In genomic region chr17:23548615-23549014, GRCm38 (mm10) we compare ENCODE assay signal across 7 mouse cellular contexts. TPM values are rescaled to one million over a fixed set of nuclear protein-coding genes. Genes with fewer than 3 reads are reported as not detected.
DNase-seq lines count a peak whose midpoint lies in the region; ATAC-seq and TF ChIP-seq lines count a peak whose summit lies in the region.

No protein-coding gene starts in this region.

- no peak overlapping the region for H3K9ac ChIP-seq in intestine, postnatal 0 days (ENCODE audit: low read depth, low read length)

- H3K4me1 ChIP-seq in intestine, postnatal 0 days (replicated peaks; ENCODE audit: control insufficient read depth, insufficient read depth, low read length) = no peaks in the 10 kb centered on the region; the same call in 1 of the 2 replicates

- H3K27me3 ChIP-seq in intestine, postnatal 0 days (replicated peaks; ENCODE audit: control insufficient read depth, insufficient read depth, low read length) = no peaks in the 10 kb centered on the region

- H3K9me3 ChIP-seq in intestine, postnatal 0 days (ENCODE audit: control insufficient read depth) = no peaks in the 10 kb centered on the region

- H3K27ac ChIP-seq in intestine, postnatal 0 days (ENCODE audit: low read depth, low read length) = no peak overlapping the region

- no peak for TF ChIP-seq CTCF in intestine, postnatal 0 days (IDR thresholded peaks at IDR 0.05; ENCODE audit: low read depth)

- peak; percentile 17; the same call in 1 of the 2 replicates for ATAC-seq in intestine, postnatal 0 days

- no peaks in the 10 kb centered on the region for H3K36me3 ChIP-seq in intestine, postnatal 0 days (ENCODE audit: control insufficient read depth, insufficient read depth)

- WGBS in intestine, postnatal 0 days = 3% methylated on average over 15 of the region's 15 CpGs

- DNase-seq in adrenal gland, postnatal 10 days = peak; percentile 87
- peak; percentile 87 for DNase-seq in embryo, embryonic 11.5 days (ENCODE audit: low read depth, low spot score)
- peak; percentile 63 to 68 for DNase-seq in gastrocnemius, postnatal 36 days
- DNase-seq in left cerebral cortex, postnatal 36 days (ENCODE audit: low spot score in 2 of 2) = peak; percentile 85 to 90
- peak; percentile 90 for DNase-seq in mesoderm, embryonic 11.5 days (ENCODE audit: low read depth, low spot score)
- DNase-seq in right cerebral cortex, postnatal 25 days = peak; percentile 86

- peak overlapping the region; percentile 78 for H3K4me2 ChIP-seq in intestine, postnatal 0 days (replicated peaks; ENCODE audit: low read depth)

- peak overlapping the region; percentile 62 for H3K4me3 ChIP-seq in intestine, postnatal 0 days (ENCODE audit: low read depth, low read length)

- intact Hi-C loops in gastrocnemius, postnatal 36 days (cut with DNase I) = loop anchor here (10.0 kb wide), 1 partner anchor 354 kb away; the partner anchor contains the start of gene Zfp40
- intact Hi-C loops in left cerebral cortex, postnatal 36 days (cut with DNase I) = loop anchor here (5.0 kb wide), 2 partner anchors 356 to 1186 kb away; partner anchors contain the start of genes Zfp40, Zfp758 and Zfp944

RNA-seq across cellular contexts. Expression of gene Zfp213, which starts 15.4 kb away (rescaled TPM):
- total RNA-seq in adrenal gland, postnatal 10 days (2021) = 1 to 10 TPM; 7.9 to 8.0 TPM
- total RNA-seq in gastrocnemius, postnatal 36 days (2021) = 1 to 10 TPM; 1.8 TPM
- polyA plus RNA-seq in intestine, postnatal 0 days (2015; fragmentation: Nextera tagmentation; extraction: Ambion mirVana) = 8.1 and 8.2 TPM in 2 replicates
- total RNA-seq in left cerebral cortex, postnatal 36 days (2021) = 1 to 10 TPM; 6.0 to 6.8 TPM

RNA-seq across cellular contexts. Expression of gene Zfp13, which starts 50.7 kb away (rescaled TPM):
- 10 to 100 TPM; 10.6 to 12.5 TPM for total RNA-seq in adrenal gland, postnatal 10 days (2021)
- 1 to 10 TPM; 1.5 to 1.8 TPM for total RNA-seq in gastrocnemius, postnatal 36 days (2021)
- 3.1 and 3.4 TPM in 2 replicates for polyA plus RNA-seq in intestine, postnatal 0 days (2015; fragmentation: Nextera tagmentation; extraction: Ambion mirVana)
- 10 to 100 TPM; 26.0 to 26.4 TPM for total RNA-seq in left cerebral cortex, postnatal 36 days (2021)

RNA-seq across cellular contexts. Expression of gene Zscan10, which starts 52.0 kb away (rescaled TPM):
- not detected for total RNA-seq in adrenal gland, postnatal 10 days (2021)
- total RNA-seq in gastrocnemius, postnatal 36 days (2021) = not detected
- not detected in 2 replicates for polyA plus RNA-seq in intestine, postnatal 0 days (2015; fragmentation: Nextera tagmentation; extraction: Ambion mirVana)
- not detected for total RNA-seq in left cerebral cortex, postnatal 36 days (2021)

Comparison
In these comparisons a context has a peak if more than half of its experiments do, and no peak if none do; other contexts are left out.
1. RNA of gene Zfp13, which starts 50.7 kb away (total RNA-seq): 26.0 to 26.4 TPM in left cerebral cortex, postnatal 36 days and 10.6 to 12.5 TPM in adrenal gland, postnatal 10 days; 1.5 to 1.8 TPM in gastrocnemius, postnatal 36 days; every median in the first group is over 4 times any median in the second.
2. Peak in every context shown above with its lines, with median percentiles within 50 percentile points of each other: DNase-seq.